Mouse (Mus musculus) left cerebral cortex, adult 18-20 months (tissue): ENCODE data around the gene Gm16253. TPM values are rescaled to one million over a fixed set of nuclear protein-coding genes. Genes with fewer than 3 reads are reported as not detected.
"Not testable (repeated sequence)": the region's sequence is repeated elsewhere in the genome, so short reads cannot be mapped to it uniquely, and the experiment has no call there.

Experiments used
- DNase-seq, 2 experiments: peaks; one replicate each; pipeline ENCODE4 v3.0.0; 2021 to 2022; ENCODE audit warnings: low spot score in 2 of 2, mixed read lengths in 1 of 2
- total RNA-seq, 2 experiments: library from RNA; stranded (reverse); gene quantifications; 2 replicates each; pipeline ENCODE4 v1.2.3; 2021

Gm16253 gene
- total RNA-seq, 2 experiments from 2014 or later: not detected

DNA sequence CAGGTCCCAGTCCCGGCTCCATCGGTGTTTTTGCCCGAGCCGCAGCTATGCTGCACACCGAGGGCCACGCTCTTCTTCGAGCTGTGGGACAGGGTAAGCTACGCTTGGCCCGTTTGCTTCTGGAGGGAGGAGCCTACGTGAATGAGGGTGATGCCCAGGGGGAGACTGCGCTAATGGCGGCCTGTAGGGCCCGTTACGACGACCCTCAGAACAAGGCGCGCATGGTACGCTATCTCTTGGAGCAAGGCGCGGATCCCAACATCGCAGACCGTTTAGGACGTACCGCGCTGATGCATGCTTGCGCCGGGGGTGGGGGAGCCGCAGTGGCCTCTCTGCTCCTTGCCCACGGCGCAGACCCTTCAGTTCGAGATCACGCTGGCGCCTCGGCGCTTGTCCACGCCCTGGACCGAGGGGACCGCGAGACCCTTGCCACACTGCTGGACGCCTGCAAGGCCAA, 20.7 kb downstream of the Gm16253 start:
- DNase-seq: no peak

GRCm38 (mm10) chr3:96598156-96599068, 21.6 kb downstream of the Gm16253 start:
- DNase-seq: peak in 1 of 2 experiments; percentile 48

GRCm38 (mm10) chr3:96599069-96599393, 22.2 kb downstream of the Gm16253 start:
- no peak for DNase-seq

DNA sequence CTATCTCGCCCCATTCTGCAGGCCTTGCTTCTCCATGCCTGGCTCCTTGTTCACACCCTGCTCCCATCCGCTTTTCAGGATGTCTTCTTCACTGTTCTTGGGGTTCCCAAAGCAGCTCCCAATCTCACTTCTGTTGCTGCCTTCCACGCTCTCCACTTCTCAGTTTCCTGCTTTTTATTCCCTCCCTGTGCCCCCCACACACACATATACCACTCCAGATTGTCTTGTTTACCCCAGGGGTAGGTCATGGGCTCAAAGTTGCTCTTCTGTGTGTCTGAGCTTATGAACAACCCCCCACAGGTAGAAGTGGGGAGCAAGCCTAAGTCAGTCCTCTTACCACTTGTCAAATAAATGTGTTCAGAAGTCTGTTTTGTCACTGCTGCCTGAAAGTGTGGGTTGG, 22.6 kb downstream of the Gm16253 start:
- no peak for DNase-seq

DNA sequence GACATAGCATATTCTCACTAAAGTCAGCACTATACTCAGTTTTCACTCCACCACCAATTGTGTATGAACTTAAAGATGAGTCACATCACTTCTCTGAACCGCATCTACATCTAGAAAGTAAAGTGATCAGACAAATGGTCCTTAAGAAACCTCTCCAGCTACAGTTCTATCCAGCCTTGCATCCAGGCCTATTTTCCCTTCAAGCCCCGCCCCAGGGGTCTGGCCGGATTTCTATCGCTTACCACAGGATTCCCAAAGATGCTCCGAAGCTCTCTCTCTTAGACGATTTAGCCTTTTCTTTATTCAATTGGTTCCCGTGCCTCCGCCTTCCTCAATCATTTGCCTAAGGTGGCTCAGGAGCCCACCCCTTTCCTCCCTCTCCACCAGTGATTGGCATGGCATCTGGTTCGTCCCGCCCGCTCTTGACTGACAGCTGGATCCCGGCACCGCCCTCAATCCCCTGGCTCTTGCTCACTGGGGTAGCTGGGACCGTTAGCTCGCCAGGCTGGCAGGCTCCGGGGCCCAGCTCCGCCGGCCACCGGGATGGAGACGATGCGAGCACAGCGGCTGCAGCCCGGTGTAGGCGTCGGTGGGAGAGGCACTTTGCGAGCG, 24.0 kb downstream of the Gm16253 start, which contains the start of gene Lix1l:
Gene Lix1l, plus strand, starts transcription at position 511 of the 612 bp plus-strand sequence.
- peak; percentile 89 to 94 for DNase-seq

GRCm38 (mm10) chr3:96601251-96601787, 24.5 kb downstream of the Gm16253 start:
- DNase-seq: peak in 1 of 2 experiments; percentile 62

GRCm38 (mm10) chr3:96601941-96602703, 25.3 kb downstream of the Gm16253 start:
- DNase-seq: peak in 1 of 2 experiments; percentile 38

- no peak for DNase-seq
Measured at GRCm38 (mm10) chr3:96602704-96603084, 25.9 kb downstream of the Gm16253 start.

DNA sequence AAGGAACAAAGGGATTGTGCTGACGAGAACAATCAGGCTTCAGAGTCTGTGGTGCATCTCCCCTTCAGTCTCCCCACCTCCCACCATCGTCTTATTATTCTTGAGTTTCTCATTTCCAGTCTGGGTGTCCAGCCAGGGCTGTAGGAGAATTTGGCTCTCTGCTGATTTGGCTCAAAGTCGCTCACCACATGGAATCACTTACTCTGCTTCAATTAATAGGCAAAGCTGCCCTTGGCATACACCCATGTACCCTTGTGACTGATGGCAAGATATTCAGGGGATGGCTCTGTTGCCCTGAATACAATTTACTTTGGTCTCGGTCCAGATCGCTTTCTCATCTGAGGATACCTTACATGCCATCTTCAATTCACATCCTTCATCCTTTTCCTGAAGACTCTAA, 26.5 kb downstream of the Gm16253 start:
- DNase-seq: no peak

DNA sequence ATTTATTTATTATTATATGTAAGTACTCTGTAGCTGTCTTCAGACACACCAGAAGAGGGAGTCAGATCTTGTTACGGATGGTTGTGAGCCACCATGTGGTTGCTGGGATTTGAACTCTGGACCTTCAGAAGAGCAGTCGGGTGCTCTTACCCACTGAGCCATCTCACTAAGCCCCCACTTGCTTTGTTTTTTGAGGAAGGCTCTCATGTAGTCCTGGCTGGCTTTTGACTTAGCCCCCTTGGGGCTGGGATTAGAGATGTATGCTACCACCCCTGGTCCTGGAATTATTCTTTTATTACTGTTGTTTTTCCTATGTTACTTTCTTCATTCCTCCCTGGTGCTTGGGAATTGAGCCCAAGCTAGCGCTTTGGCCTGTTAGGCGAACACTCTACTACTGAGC, 29.2 kb downstream of the Gm16253 start:
- DNase-seq: not testable (repeated sequence)

GRCm38 (mm10) chr3:96606618-96607017, 29.8 kb downstream of the Gm16253 start:
- no peak for DNase-seq

- no peak for DNase-seq
Measured at GRCm38 (mm10) chr3:96617941-96618340, 41.2 kb downstream of the Gm16253 start.

GRCm38 (mm10) chr3:96623201-96623600, 46.4 kb downstream of the Gm16253 start:
- no peak for DNase-seq

DNA sequence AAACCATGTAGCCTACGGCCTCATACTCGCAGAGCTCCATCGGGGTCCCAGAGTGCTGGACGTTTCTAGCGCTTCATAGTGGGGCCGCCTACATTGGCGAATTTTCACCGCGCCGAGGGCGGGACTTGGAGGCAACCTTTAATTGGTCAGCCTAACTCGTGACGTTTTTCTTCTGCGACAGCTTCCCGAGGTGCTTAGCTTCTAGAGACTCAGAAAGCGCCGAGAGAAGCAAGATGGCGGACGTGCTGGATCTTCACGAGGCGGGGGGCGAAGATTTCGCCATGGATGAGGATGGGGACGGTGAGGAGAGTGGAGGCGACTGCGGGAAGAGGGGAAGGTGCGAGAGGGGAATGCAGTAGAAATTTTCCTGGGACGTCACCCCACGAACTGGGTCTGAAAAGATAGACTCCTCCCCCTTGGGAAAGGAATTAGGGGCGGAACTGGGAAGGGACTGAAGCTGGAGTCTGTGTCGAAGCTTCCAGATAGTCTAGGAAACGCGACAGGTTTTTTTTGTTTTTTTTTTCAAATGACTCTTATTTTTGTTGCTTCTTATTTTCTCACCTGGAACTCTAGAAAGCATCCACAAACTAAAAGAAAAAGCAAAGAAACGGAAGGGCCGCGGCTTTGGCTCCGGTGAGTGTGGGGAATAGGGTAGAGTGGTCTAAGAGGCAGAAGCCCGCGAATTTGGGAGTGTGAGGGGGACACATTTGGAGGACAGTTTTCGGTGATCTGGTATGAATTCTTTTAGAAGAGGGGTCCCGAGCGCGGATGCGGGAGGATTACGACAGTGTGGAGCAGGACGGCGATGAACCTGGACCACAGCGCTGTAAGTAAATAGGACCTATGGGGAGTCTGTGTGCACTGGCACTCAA, 53.2 kb downstream of the Gm16253 start, which contains the start of gene Rbm8a:
Gene Rbm8a, plus strand, starts transcription at position 205 of the 872 bp plus-strand sequence.
- peak; percentile 96 to 98 for DNase-seq

Other genes with a start within 250 kb of the Gm16253 start
- gene BC107364, start 124.7 kb upstream of the Gm16253 start, total RNA-seq: not detected
- 1 to 10 TPM; 1.3 to 1.5 TPM for gene Hfe2, start 51.8 kb upstream of the Gm16253 start, total RNA-seq
- gene Txnip, start 19.0 kb upstream of the Gm16253 start, total RNA-seq: 10 to 100 TPM; 19.4 to 25.9 TPM
- gene Polr3gl, start 17.2 kb downstream of the Gm16253 start, total RNA-seq: 10 to 100 TPM; 24.0 to 24.8 TPM
- gene Ankrd34a, start 19.7 kb downstream of the Gm16253 start, total RNA-seq: 10 to 100 TPM; 67.3 to 77.4 TPM
- 10 to 100 TPM; 20.8 to 21.5 TPM for gene Lix1l, start 24.2 kb downstream of the Gm16253 start, total RNA-seq
- gene Rbm8a, start 52.9 kb downstream of the Gm16253 start, total RNA-seq: 10 to 100 TPM; 41.5 to 49.6 TPM
- 10 to 100 TPM; 59.1 to 65.7 TPM for gene Pex11b, start 58.4 kb downstream of the Gm16253 start, total RNA-seq
- under 1 TPM; 0.59 to 0.65 TPM for gene Gm42957, start 58.5 kb downstream of the Gm16253 start, total RNA-seq
- 1 to 10 TPM; 2.3 to 2.5 TPM for gene Itga10, start 68.6 kb downstream of the Gm16253 start, total RNA-seq
- gene Ankrd35, start 93.1 kb downstream of the Gm16253 start, total RNA-seq: 1 to 10 TPM; 8.1 to 9.0 TPM
- gene Pias3, start 119.4 kb downstream of the Gm16253 start, total RNA-seq: 10 to 100 TPM; 34.5 to 34.8 TPM
- 10 to 100 TPM; 12.4 to 14.9 TPM for gene Nudt17, start 131.6 kb downstream of the Gm16253 start, total RNA-seq
- 10 to 100 TPM; 21.5 to 24.8 TPM for gene Polr3c, start 150.6 kb downstream of the Gm16253 start, total RNA-seq
- 10 to 100 TPM; 61.8 to 65.3 TPM for gene Rnf115, start 150.7 kb downstream of the Gm16253 start, total RNA-seq